Mouse (Mus musculus): Measurements from ENCODE around the gene Tlr9. TPM values are rescaled to one million over a fixed set of nuclear protein-coding genes. Genes with fewer than 3 reads are reported as not detected.

The Tlr9 gene
- total RNA-seq, 2 experiments from 2014 or later, result 5.0 TPM; not detected in 1

DNA sequence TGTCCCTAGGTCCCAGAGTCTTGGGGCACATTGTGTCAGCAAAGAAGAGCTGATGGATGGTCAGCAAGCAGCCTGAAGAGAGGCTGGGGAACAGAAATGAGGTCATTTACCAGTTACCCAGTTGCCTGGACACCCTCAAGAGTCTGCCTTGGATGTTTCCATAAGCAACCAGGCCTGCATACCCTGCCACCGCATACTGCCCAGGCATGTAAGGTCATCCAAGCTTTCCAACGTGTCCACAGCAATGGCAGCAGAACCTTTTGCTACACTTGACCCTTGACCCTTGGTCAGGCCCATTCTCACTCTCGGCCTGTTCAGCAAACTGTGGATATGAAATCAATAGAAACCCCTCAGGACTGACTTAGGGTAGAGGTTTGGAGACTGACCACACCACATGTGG is 39.1 kb downstream of the Tlr9 start:
- no peak for ATAC-seq (replicated peaks; ENCODE audit: low FRiP score, poor library complexity, severe bottlenecking)

DNA sequence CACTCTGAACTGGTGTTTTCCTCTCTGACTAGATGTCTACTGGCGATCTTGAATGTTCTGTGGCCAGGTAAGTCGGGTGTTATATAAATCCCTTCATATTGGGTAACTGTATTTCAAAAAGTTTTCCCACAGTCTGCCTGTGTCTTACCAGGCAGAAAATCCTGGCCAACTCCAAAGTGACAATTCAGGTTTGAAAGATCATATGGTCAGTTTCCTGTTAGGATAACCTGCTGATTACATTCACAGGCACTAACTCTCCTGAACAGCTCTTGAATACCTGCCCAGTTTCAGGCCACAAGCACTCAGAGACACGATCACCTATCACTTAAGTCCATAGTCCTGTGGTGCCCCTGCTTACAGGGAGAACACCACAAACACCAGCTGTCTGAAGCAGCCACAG is 39.7 kb downstream of the Tlr9 start:
- ATAC-seq (replicated peaks; ENCODE audit: low FRiP score, poor library complexity, severe bottlenecking), result no peak

DNA sequence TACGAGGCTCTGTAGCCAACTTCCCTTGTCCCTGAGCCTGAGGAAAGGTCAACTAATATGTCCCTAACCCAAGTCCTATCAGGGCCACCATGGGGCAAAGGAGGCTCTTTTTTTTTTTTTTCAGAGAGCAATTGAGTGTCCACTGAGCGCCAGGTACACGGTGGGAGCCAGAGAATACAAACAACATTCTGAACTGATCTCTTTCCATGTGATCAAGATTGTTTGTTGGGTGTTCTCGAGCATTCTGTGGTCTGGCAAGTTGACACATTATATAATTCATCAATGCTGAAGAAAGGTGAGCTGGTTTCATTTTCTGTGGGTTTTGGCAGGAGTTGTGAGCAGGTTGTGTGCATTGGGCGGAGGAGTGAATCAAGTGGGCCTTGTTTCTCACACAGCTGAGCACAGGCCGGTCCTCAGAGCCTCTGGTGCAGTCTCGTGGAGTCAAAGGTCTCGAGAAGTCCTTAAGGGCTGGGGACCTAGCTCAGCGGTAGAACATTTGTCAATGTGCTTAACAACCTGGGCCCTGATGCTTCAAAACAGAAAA is 41.1 kb downstream of the Tlr9 start:
- ATAC-seq (replicated peaks; ENCODE audit: low FRiP score, poor library complexity, severe bottlenecking), result no peak

DNA sequence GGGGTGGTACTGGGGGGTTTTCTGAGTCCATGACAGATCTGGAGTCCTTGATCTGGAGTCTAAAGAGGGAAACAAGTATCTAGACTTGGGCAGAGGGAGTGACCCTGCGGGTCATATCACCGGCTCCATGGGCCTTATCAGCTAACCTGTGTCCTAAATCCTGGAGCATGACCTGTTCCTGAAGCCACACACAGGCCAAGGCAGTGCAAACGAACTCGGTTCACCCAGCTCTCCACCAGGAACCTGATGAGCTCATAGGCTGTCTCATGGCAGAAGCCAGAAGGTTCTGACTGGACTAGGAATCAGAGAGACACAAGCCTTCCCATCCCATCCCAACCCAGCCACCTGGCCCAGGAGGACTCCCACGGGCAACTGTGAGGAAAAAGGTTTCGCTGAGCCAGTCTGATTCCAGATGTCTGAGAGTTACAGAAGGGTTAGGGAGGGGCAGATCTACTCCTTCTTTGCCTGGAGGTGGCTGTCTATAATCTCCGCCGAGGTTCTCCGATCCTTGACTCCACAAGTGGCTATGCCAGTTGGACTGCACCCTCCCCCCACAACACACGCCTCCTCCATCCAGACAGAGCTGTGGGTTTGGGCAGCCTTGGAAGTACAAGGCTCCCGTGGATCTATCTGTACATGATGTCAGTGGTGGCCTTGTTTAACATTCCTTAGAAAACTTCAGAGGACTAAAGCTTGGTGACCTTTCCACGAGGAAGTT is 43.1 kb downstream of the Tlr9 start:
- no peak for ATAC-seq (replicated peaks; ENCODE audit: low FRiP score, poor library complexity, severe bottlenecking)

DNA sequence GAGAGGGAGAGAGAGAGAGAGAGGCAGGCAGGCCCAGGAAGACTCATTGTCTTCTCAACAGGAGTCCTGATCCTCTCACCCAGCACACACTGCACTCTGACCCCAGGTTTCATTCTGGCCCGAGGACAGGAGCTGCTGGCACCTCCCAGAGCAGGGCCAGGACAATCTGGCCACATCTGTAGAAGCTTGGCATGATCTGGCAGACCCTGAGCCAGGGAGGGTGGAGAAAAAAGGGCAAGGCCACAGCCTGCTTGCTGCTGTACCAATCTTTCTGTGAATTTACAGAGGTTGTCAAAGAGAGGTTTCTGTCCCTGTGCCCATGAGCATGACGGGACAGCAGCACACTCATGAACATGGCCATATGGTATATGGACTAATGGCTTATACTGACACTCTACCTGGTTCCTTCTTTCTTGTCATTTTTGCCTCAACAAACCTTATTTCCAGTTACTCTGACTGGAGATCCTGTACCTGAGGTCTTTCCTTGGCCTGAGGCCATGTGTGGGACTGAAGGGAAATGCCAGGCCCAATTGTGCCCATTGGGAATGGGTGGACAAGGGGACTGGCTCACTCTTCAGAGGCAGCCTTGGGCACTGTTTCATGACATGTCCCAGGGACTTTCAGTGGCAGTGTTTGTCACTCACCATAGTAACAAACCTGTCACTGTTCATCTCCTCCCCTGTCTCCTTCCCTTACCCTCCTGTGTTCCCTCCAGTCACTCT is 44.7 kb downstream of the Tlr9 start:
- ATAC-seq (replicated peaks; ENCODE audit: low FRiP score, poor library complexity, severe bottlenecking), result no peak

DNA sequence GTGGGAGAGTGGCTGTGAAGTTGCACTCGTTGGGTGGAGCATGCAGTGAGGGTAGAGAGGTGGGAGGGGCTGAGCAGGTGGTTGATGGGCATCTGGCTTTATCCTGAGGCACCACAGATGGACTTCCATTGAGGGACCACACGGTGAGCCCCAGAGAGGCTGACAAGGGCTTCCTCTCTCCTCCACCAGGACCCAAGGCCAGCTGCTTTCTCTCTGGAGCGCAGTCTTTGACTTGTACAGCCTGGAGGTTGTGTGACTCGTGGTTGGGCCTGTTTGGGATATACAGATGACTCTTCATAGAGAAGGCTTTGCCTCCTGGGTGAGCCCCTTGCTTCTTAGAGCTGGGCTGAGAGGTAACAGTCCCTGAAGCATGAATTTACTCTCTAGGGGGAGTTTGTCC is 46.0 kb downstream of the Tlr9 start:
- ATAC-seq (replicated peaks; ENCODE audit: low FRiP score, poor library complexity, severe bottlenecking), result no peak

DNA sequence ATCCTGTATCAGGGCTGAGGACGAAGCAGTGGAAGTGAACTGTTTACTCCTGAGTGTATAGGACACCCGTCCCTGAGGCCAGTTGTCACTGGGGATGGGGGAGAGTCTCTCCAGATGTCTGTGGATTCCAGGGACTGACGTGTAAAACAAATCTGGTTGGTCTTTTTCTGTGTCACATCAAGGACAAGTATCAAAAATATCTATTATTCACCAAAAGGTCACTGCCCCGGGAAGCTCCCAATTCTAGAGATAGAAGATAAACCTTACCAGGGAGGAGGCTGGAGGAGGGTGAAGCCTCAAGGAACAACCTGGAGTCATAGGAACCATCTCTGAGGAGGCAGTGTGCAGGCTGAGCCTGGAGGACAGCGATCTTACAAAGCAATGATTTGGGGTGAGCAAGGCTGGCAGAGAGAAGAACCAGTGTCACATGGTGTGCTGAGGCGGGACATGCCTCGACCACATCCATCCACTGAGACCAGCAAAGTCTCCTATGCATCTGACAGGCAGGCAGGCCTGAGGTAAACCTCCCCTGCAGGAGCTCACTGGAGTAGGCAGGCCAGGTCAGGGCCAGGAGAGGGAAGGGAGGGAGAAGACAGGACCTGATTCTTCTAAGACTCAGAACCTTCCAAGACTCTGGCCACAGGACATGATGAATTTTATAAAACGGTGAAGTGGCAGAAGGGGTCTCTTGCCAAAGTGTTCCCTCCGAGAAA is 46.8 kb downstream of the Tlr9 start:
- ATAC-seq (replicated peaks; ENCODE audit: low FRiP score, poor library complexity, severe bottlenecking), result no peak

DNA sequence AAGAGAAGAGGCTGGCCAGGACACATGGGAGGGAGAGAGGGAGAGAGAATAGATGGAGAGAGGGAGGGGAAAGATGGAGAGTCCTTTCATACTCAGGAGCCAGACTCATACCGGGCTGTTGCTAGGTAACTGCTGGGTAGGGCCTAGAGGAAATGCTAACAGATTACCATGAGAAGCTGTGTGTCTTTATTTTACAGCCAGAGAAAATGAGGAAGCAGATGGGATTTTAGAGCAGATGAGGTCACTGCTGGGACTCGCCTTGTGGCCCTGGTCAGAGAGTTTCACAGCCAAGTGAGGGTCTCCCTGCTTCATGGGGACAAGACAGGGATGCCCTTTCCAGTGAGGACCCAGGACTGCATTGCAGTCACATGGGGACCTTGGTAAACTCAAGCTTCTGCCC is 47.5 kb downstream of the Tlr9 start:
- ATAC-seq (replicated peaks; ENCODE audit: low FRiP score, poor library complexity, severe bottlenecking), result no peak

DNA sequence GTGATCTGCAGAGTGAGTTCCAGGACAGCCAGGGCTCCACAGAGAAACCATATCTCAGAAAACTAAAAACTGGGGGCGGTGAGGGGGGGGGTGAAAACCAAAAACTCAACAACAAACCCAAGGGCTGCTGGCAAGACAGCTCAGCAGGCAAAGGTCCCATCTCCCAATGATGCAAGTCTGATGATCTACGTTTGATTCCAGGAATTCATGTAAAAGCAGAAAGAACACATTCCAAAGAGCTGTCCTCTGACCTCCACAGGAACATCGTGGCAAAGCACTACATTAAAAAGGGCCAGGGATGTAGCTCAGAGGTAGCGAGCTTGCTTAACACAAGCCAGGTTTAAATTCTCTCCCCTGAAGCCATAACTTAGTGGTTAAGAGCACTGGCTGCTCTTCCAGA is 48.3 kb downstream of the Tlr9 start:
- ATAC-seq (replicated peaks; ENCODE audit: low FRiP score, poor library complexity, severe bottlenecking), result no peak

DNA sequence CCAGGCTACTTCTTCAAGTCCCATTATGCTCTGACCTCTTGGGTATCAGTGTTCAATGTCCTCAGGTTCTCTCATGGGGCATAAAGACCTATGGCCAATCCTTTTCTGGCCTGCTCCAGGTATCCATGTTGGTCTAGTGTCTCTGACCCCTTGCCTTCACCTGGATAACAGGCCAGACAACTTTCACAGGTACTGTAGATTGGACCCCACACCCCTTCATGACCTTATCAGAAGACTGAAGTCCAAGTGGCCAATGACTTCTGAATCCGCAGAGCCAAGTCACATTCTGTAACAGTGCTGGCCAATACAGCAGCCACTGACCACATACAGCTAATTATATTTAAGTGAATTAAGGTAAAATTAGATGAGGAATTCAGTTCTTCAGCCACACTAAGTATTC is 49.9 kb downstream of the Tlr9 start:
- no peak for ATAC-seq (replicated peaks; ENCODE audit: low FRiP score, poor library complexity, severe bottlenecking)

DNA sequence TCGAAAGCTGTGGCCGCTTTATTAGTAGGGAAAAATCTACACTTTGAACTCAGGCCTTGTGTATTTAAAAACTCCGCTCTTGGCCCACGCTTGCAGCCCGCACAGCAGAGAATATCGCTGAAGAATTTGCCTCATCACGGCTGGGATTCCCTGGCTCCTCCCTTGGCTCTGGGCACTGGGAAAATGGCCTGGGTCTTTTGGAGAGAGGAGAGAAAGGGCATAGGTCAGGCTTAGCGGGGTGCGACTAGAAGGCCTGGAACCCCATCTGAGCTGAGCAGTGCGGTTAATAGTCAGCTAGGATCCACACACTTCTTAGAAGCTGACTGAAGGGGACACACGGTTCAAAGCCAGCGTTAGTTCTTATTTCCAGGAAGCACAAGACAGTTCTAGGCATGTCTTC is 50.9 kb downstream of the Tlr9 start:
- ATAC-seq (replicated peaks; ENCODE audit: low FRiP score, poor library complexity, severe bottlenecking), result no peak

DNA sequence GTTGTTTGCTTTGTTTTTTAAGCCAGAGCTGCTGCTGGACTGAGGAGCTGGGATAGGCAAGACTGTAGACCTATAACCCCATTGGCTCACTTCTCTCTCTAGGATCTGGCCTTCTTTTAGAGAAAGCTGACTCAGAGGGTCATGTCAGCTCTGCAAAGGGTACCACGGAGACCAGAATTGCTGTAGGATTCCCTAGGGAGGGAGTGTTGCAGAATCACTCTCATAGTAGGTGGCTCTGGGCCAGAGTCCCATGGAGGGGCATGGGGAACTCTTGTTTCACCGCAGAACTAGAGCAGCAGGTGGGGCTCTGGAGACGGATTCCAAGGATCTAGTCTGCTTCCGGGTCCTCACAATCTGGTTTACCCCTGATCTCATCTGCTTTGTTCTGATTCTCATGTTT is 51.4 kb downstream of the Tlr9 start:
- ATAC-seq (replicated peaks; ENCODE audit: low FRiP score, poor library complexity, severe bottlenecking), result no peak

DNA sequence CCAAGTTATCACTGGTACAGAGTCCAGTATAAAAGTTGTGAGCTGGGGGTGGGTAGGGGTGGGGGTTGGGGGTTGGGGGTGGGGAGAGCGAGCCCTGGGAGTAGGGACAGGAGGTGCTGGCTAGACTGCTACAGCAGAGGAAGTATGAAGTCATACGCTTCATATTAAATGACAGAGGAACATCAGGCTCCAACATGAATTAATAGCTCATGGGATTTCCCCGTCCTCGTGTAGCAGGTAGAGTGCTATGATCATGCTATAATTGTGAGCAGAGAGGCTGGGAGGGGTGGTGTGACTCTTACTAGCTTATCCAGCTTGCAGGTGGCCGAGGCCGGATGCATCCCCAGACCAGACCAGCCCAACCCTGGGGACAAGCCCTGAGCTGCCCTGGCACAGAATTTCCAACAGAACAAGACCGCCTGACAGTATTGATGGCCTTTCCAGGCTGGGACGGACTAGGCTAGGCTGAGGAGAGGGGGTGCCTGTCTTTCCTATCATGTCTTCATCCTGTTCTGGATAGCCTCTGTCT is 52.3 kb downstream of the Tlr9 start:
- no peak for ATAC-seq (replicated peaks; ENCODE audit: low FRiP score, poor library complexity, severe bottlenecking)

DNA sequence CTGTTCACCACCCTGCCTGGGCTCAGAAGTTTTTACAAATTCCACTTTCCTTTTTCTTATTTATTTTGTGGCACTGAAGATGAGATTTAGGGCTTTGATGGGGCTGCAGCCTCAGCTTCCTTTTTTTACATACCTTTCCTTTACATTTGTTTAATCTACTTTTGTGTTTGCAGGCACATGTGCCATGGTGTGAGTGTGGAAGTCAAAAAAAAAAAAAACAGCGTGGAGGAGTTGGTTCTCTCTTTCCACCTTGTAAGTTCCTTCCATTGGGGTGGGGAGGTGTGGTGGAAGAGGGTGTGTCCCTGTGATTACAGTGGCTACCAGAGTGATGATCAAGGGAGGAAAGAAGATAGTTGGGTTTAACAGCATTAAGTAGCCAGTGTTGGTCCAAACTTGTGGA is 53.4 kb downstream of the Tlr9 start:
- ATAC-seq (replicated peaks; ENCODE audit: low FRiP score, poor library complexity, severe bottlenecking), result no peak

Other genes with a start within 250 kb of the Tlr9 start
- not detected in 2 replicates for gene Col6a4, start 125.8 kb upstream of the Tlr9 start, total RNA-seq (2015; ENCODE audit: low replicate concordance)
- gene Col6a4, start 125.8 kb upstream of the Tlr9 start, total RNA-seq (2017; ENCODE audit: low replicate concordance), result not detected in 2 replicates
- 0.84 TPM in 1 of 2 replicates, not detected in the other for gene Glyctk, start 64.5 kb upstream of the Tlr9 start, total RNA-seq (2015; ENCODE audit: low replicate concordance)
- 0.51 TPM in 1 of 2 replicates, not detected in the other for gene Glyctk, start 64.5 kb upstream of the Tlr9 start, total RNA-seq (2017; ENCODE audit: low replicate concordance)
- gene Wdr82, start 51.7 kb upstream of the Tlr9 start, total RNA-seq (2015; ENCODE audit: low replicate concordance), result 18.0 and 26.0 TPM in 2 replicates
- 25.9 and 31.7 TPM in 2 replicates for gene Wdr82, start 51.7 kb upstream of the Tlr9 start, total RNA-seq (2017; ENCODE audit: low replicate concordance)
- 9.4 and 25.6 TPM in 2 replicates for gene Ppm1m, start 22.9 kb upstream of the Tlr9 start, total RNA-seq (2015; ENCODE audit: low replicate concordance)
- 6.1 and 10.3 TPM in 2 replicates for gene Ppm1m, start 22.9 kb upstream of the Tlr9 start, total RNA-seq (2017; ENCODE audit: low replicate concordance)
- 11.2 and 14.7 TPM in 2 replicates for gene Twf2, start 19.5 kb upstream of the Tlr9 start, total RNA-seq (2015; ENCODE audit: low replicate concordance)
- 1.8 and 17.5 TPM in 2 replicates for gene Twf2, start 19.5 kb upstream of the Tlr9 start, total RNA-seq (2017; ENCODE audit: low replicate concordance)
- gene Alas1, start 26.1 kb downstream of the Tlr9 start, total RNA-seq (2015; ENCODE audit: low replicate concordance), result 44.0 and 57.7 TPM in 2 replicates
- gene Alas1, start 26.1 kb downstream of the Tlr9 start, total RNA-seq (2017; ENCODE audit: low replicate concordance), result 37.1 and 38.0 TPM in 2 replicates
- 28.1 and 28.9 TPM in 2 replicates for gene Poc1a, start 58.5 kb downstream of the Tlr9 start, total RNA-seq (2015; ENCODE audit: low replicate concordance)
- gene Poc1a, start 58.5 kb downstream of the Tlr9 start, total RNA-seq (2017; ENCODE audit: low replicate concordance), result 12.7 and 19.5 TPM in 2 replicates
- 13.3 and 19.3 TPM in 2 replicates for gene Dusp7, start 146.0 kb downstream of the Tlr9 start, total RNA-seq (2015; ENCODE audit: low replicate concordance)
- gene Dusp7, start 146.0 kb downstream of the Tlr9 start, total RNA-seq (2017; ENCODE audit: low replicate concordance), result 2.7 and 3.9 TPM in 2 replicates
- 733 and 902 TPM in 2 replicates for gene Rpl29, start 206.9 kb downstream of the Tlr9 start, total RNA-seq (2015; ENCODE audit: low replicate concordance)
- gene Rpl29, start 206.9 kb downstream of the Tlr9 start, total RNA-seq (2017; ENCODE audit: low replicate concordance), result 361 and 381 TPM in 2 replicates
- 2.9 TPM in 1 of 2 replicates, not detected in the other for gene Acy1, start 215.7 kb downstream of the Tlr9 start, total RNA-seq (2015; ENCODE audit: low replicate concordance)
- 0.30 and 0.39 TPM in 2 replicates for gene Acy1, start 215.7 kb downstream of the Tlr9 start, total RNA-seq (2017; ENCODE audit: low replicate concordance)
- gene Abhd14b, start 224.9 kb downstream of the Tlr9 start, total RNA-seq (2015; ENCODE audit: low replicate concordance), result 1.3 TPM in 1 of 2 replicates, not detected in the other
- 0.91 TPM in 1 of 2 replicates, not detected in the other for gene Abhd14b, start 224.9 kb downstream of the Tlr9 start, total RNA-seq (2017; ENCODE audit: low replicate concordance)
- 3.2 and 3.4 TPM in 2 replicates for gene Abhd14a, start 225.1 kb downstream of the Tlr9 start, total RNA-seq (2015; ENCODE audit: low replicate concordance)
- gene Abhd14a, start 225.1 kb downstream of the Tlr9 start, total RNA-seq (2017; ENCODE audit: low replicate concordance), result 0.77 and 2.0 TPM in 2 replicates
- gene Pcbp4, start 230.7 kb downstream of the Tlr9 start, total RNA-seq (2015; ENCODE audit: low replicate concordance), result 9.2 TPM in 1 of 2 replicates, not detected in the other
- gene Pcbp4, start 230.7 kb downstream of the Tlr9 start, total RNA-seq (2017; ENCODE audit: low replicate concordance), result not detected in 2 replicates
- not detected in 2 replicates for gene Gpr62, start 243.3 kb downstream of the Tlr9 start, total RNA-seq (2015; ENCODE audit: low replicate concordance)
- gene Gpr62, start 243.3 kb downstream of the Tlr9 start, total RNA-seq (2017; ENCODE audit: low replicate concordance), result not detected in 2 replicates